Mouse (Mus musculus): Measurements from ENCODE around the gene Olfr1110. TPM values are rescaled to one million over a fixed set of nuclear protein-coding genes. Genes with fewer than 3 reads are reported as not detected.

Gene Olfr1110
- polyA plus RNA-seq (2015; fragmentation: Nextera tagmentation; extraction: Ambion mirVana): not detected in 2 replicates

DNA sequence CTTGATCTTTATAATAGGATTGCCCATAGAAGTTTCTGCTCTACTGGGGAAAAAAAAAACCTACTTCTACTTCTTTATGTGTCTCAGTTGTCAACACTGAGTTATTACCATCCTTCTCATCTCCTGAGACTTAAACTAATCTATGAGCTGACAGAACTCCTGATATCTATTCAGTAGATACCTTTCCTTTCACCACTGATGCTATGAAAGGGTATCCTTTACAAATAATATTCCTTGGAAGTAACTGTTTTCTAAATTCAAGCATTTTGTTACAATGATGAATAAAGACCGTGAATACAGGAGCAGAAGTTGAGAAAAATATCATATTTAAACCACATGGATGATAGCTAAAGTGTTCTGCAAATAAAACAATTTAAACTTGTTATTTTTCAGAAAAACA lies at the start of gene Olfr1110:
Gene Olfr1110, minus strand, starts transcription at position 101 of the 400 bp plus-strand sequence.

DNA sequence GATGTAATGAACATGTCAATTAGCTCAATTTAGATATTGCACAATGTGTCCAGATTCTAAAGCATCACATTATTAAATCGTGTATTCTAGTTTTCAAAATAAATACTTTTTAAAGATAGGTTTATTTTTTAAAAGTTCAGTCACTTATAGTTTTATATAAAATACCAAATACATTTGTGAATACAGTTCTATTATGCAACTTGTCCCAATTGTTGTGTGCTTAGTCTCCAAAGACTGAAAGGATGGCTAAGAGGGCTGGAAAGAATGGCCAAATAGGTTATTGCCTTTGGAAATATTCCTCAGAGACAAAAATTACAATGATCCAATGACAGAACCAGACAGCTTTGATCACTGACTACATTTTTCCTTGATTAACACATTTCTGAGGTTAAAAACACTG lies 47.4 kb upstream of the Olfr1110 start, which contains the start of gene Olfr1112:
Gene Olfr1112, plus strand, starts transcription at position 301 of the 400 bp plus-strand sequence.

DNA sequence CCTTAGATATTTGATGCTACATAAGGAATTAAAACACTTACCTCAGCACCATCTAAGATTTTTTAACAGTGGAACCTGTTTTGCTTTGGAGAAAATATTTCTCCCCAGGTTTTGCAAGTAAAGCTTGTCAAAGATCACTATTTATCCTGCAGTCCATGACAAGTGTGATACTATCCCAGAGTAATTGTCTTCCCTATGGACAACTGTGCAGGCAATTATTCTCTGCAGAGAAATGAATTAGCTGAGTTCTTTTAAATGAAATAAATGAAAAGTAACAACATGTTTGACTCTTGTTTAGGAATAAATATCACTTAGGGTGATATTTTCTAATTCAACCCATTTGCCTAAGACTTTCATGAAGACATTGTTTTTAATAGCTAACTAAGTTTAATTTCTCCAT lies 12.4 kb upstream of the Olfr1110 start, which contains the start of gene Olfr1111:
Gene Olfr1111, minus strand, starts transcription at position 101 of the 400 bp plus-strand sequence.

DNA sequence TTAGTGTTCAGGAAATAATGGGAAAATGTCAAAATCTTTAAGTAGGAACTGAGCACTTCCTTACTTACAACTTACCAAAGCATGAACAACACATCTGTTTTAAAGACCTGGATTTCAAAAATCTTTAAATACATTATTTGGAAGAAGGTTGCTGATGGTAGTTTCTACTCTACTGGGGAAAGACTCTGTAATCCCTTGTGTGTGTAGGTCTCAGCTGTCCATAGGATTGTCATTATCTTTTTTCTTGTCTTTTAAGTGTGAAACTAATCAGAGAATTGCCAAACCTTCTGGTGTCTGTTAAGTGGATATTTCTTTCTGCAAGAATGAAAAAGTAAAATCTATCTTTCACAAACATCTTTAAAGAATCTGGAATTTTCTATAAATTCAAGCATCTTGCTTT lies 25.6 kb downstream of the Olfr1110 start, which contains the start of gene Olfr259:
Gene Olfr259, minus strand, starts transcription at position 101 of the 400 bp plus-strand sequence.

DNA sequence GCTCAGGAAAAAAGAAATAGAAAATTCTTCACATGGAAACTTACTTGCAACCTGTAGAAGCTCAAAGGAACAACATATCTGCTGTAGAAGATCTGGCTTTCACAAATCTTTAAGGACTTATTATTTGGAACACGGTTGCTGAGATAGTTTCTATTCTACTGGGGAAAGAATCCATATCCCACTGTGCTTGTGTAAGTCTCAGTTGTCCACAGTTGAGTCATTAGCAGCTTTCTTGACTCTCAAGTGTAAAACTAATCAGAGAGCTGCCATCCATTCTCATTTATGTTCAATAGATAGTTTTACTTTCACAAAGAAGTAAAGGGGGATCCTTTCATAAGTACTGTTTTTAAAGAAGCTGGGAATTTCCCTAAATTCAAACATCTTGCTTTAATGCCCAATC lies 44.2 kb downstream of the Olfr1110 start, which contains the start of gene Olfr1109:
Gene Olfr1109, minus strand, starts transcription at position 101 of the 400 bp plus-strand sequence.

Other genes with a start within 250 kb of the Olfr1110 start
- gene Olfr1097, start 248.1 kb downstream of the Olfr1110 start, polyA plus RNA-seq (2015; fragmentation: Nextera tagmentation; extraction: Ambion mirVana): not detected in 2 replicates
- gene Olfr1098, start 215.8 kb downstream of the Olfr1110 start, polyA plus RNA-seq (2015; fragmentation: Nextera tagmentation; extraction: Ambion mirVana): not detected in 2 replicates
- not detected in 2 replicates for gene Olfr1099, start 179.6 kb downstream of the Olfr1110 start, polyA plus RNA-seq (2015; fragmentation: Nextera tagmentation; extraction: Ambion mirVana)
- gene Olfr1100, start 160.3 kb downstream of the Olfr1110 start, polyA plus RNA-seq (2015; fragmentation: Nextera tagmentation; extraction: Ambion mirVana): not detected in 2 replicates
- not detected in 2 replicates for gene Olfr1101, start 149.1 kb downstream of the Olfr1110 start, polyA plus RNA-seq (2015; fragmentation: Nextera tagmentation; extraction: Ambion mirVana)
- gene Olfr1102, start 141.9 kb downstream of the Olfr1110 start, polyA plus RNA-seq (2015; fragmentation: Nextera tagmentation; extraction: Ambion mirVana): not detected in 2 replicates
- not detected in 2 replicates for gene Olfr1104, start 113.2 kb downstream of the Olfr1110 start, polyA plus RNA-seq (2015; fragmentation: Nextera tagmentation; extraction: Ambion mirVana)
- gene Olfr1105, start 103.8 kb downstream of the Olfr1110 start, polyA plus RNA-seq (2015; fragmentation: Nextera tagmentation; extraction: Ambion mirVana): not detected in 2 replicates
- gene Olfr1106, start 88.0 kb downstream of the Olfr1110 start, polyA plus RNA-seq (2015; fragmentation: Nextera tagmentation; extraction: Ambion mirVana): not detected in 2 replicates
- gene Olfr1107, start 64.5 kb downstream of the Olfr1110 start, polyA plus RNA-seq (2015; fragmentation: Nextera tagmentation; extraction: Ambion mirVana): not detected in 2 replicates
- not detected in 2 replicates for gene Olfr1109, start 44.3 kb downstream of the Olfr1110 start, polyA plus RNA-seq (2015; fragmentation: Nextera tagmentation; extraction: Ambion mirVana)
- not detected in 2 replicates for gene Olfr259, start 25.7 kb downstream of the Olfr1110 start, polyA plus RNA-seq (2015; fragmentation: Nextera tagmentation; extraction: Ambion mirVana)
- not detected in 2 replicates for gene Olfr1111, start 12.3 kb upstream of the Olfr1110 start, polyA plus RNA-seq (2015; fragmentation: Nextera tagmentation; extraction: Ambion mirVana)
- gene Olfr1112, start 47.5 kb upstream of the Olfr1110 start, polyA plus RNA-seq (2015; fragmentation: Nextera tagmentation; extraction: Ambion mirVana): not detected in 2 replicates
- not detected in 2 replicates for gene Olfr1113, start 68.7 kb upstream of the Olfr1110 start, polyA plus RNA-seq (2015; fragmentation: Nextera tagmentation; extraction: Ambion mirVana)
- gene Olfr1115, start 107.7 kb upstream of the Olfr1110 start, polyA plus RNA-seq (2015; fragmentation: Nextera tagmentation; extraction: Ambion mirVana): not detected in 2 replicates
- not detected in 2 replicates for gene Olfr1116, start 127.2 kb upstream of the Olfr1110 start, polyA plus RNA-seq (2015; fragmentation: Nextera tagmentation; extraction: Ambion mirVana)
- not detected in 2 replicates for gene Olfr1118, start 167.3 kb upstream of the Olfr1110 start, polyA plus RNA-seq (2015; fragmentation: Nextera tagmentation; extraction: Ambion mirVana)
- gene Olfr1120, start 214.5 kb upstream of the Olfr1110 start, polyA plus RNA-seq (2015; fragmentation: Nextera tagmentation; extraction: Ambion mirVana): not detected in 2 replicates
- not detected in 2 replicates for gene Olfr1121, start 229.6 kb upstream of the Olfr1110 start, polyA plus RNA-seq (2015; fragmentation: Nextera tagmentation; extraction: Ambion mirVana)
- gene Olfr1122, start 245.5 kb upstream of the Olfr1110 start, polyA plus RNA-seq (2015; fragmentation: Nextera tagmentation; extraction: Ambion mirVana): not detected in 2 replicates

All from neural tube, postnatal 0 days (tissue).